Mouse (Mus musculus): ENCODE results near the gene Eif4enif1.

- TF ChIP-seq CTCF (IDR thresholded peaks at IDR 0.05; ENCODE audit: low read depth, low read length) (no peak), POLR2A (IDR thresholded peaks at IDR 0.05; ENCODE audit: borderline replicate concordance, low read depth, low read length) (no peak)
Observed at GRCm38 (mm10) chr11:3287921-3288320, 85.7 kb downstream of the Eif4enif1 start.

All from bone marrow macrophage, adult 2 months (primary cell).